In genomic region chr4:117908834-117909453, GRCm38 (mm10) we compare ENCODE assay signal across 12 mouse cellular contexts. TPM values are rescaled to one million over a fixed set of nuclear protein-coding genes. Genes with fewer than 3 reads are reported as not detected.
DNase-seq lines count a peak whose midpoint lies in the region; ATAC-seq and TF ChIP-seq lines count a peak whose summit lies in the region.
"Had no signal": no experiment of that assay in that cellular context is flagged by ENCODE, and none has a peak within 500 bp of the region (broad histone marks: within the 10 kb centered on the region; RNA-seq: fewer than 3 reads in every experiment).

No protein-coding gene starts in this region.

- TF ChIP-seq CTCF in gastrocnemius, adult 2 months (IDR thresholded peaks at IDR 0.05), result no peak

- H3K4me1 ChIP-seq in hindbrain, embryonic 14.5 days (replicated peaks; ENCODE audit: control insufficient read depth, insufficient read depth, low read length), result peaks cover 49% of the 10 kb centered on the region
- H3K4me1 ChIP-seq in neural tube, embryonic 13.5 days (replicated peaks), result peaks cover 65% of the 10 kb centered on the region
- peaks cover 33% of the 10 kb centered on the region for H3K4me1 ChIP-seq in heart, embryonic 10.5 days

- H3K9ac ChIP-seq in hindbrain, embryonic 14.5 days, result peak overlapping the region; percentile 38
- peak overlapping the region; percentile 60 for H3K9ac ChIP-seq in neural tube, embryonic 13.5 days
- H3K9ac ChIP-seq: liver, embryonic 14.5 days; stomach, embryonic 15.5 days had no signal

- ATAC-seq in hindbrain, embryonic 14.5 days (ENCODE audit: low FRiP score), result peak; percentile 77
- peak; percentile 86 for ATAC-seq in neural tube, embryonic 13.5 days (ENCODE audit: low read depth)
- ATAC-seq: Patski had no signal

- H3K36me3 ChIP-seq in hindbrain, embryonic 14.5 days (replicated peaks; ENCODE audit: control insufficient read depth, insufficient read depth), result peaks cover 51% of the 10 kb centered on the region
- peaks cover 46% of the 10 kb centered on the region for H3K36me3 ChIP-seq in neural tube, embryonic 13.5 days
- H3K36me3 ChIP-seq in heart, embryonic 10.5 days, result peaks cover 66% of the 10 kb centered on the region

- 47% methylated on average over 8 of the region's 8 CpGs for WGBS in hindbrain, embryonic 14.5 days
- 50% methylated on average over 8 of the region's 8 CpGs for WGBS in neural tube, embryonic 13.5 days
- 81% methylated on average over 8 of the region's 8 CpGs for WGBS in heart, embryonic 10.5 days

- H3K4me3 ChIP-seq in gastrocnemius, adult 2 months, result peak overlapping the region; percentile 95
- H3K4me3 ChIP-seq in hindbrain, embryonic 14.5 days (replicated peaks; ENCODE audit: low read length), result peak overlapping the region; percentile 13
- peak overlapping the region; percentile 24 for H3K4me3 ChIP-seq in neural tube, embryonic 13.5 days
- H3K4me3 ChIP-seq in heart, embryonic 10.5 days, result no peak overlapping the region
- H3K4me3 ChIP-seq: stomach, embryonic 15.5 days had no signal

- no peaks in the 10 kb centered on the region for H3K27me3 ChIP-seq in hindbrain, embryonic 14.5 days (ENCODE audit: control insufficient read depth, insufficient read depth, low read length)
- no peaks in the 10 kb centered on the region for H3K27me3 ChIP-seq in neural tube, embryonic 13.5 days
- no peaks in the 10 kb centered on the region for H3K27me3 ChIP-seq in heart, embryonic 10.5 days (ENCODE audit: insufficient read depth, poor library complexity, severe bottlenecking)
- H3K27me3 ChIP-seq: Patski; stomach, embryonic 15.5 days had no signal

- H3K9me3 ChIP-seq in hindbrain, embryonic 14.5 days (ENCODE audit: control insufficient read depth, low read length), result no peaks in the 10 kb centered on the region
- H3K9me3 ChIP-seq in neural tube, embryonic 13.5 days, result no peaks in the 10 kb centered on the region
- no peaks in the 10 kb centered on the region for H3K9me3 ChIP-seq in heart, embryonic 10.5 days
- H3K9me3 ChIP-seq: stomach, embryonic 15.5 days had no signal

- peak overlapping the region; percentile 52 for H3K4me2 ChIP-seq in hindbrain, embryonic 14.5 days (replicated peaks)
- H3K4me2 ChIP-seq in neural tube, embryonic 13.5 days, result peak overlapping the region; percentile 56
- H3K4me2 ChIP-seq: stomach, embryonic 15.5 days had no signal

- intact Hi-C loops in gastrocnemius, adult 2 months (cut with DNase I), result no loop called here

- DNase-seq in gastrocnemius, adult 2 months, result peak; percentile 43
- no peak for DNase-seq in gastrocnemius, postnatal 4 days (ENCODE audit: low spot score in 2 of 2)
- peak; percentile 45 for DNase-seq in embryo, embryonic 11 days
- DNase-seq in hindbrain, embryonic 14.5 days (ENCODE audit: low spot score), result peak; percentile 50
- no peak for DNase-seq in liver
- DNase-seq in heart, embryonic 10.5 days (ENCODE audit: low spot score), result no peak
- no peak for DNase-seq in thymus, adult 18-20 months

- peak overlapping the region; percentile 98 for H3K27ac ChIP-seq in gastrocnemius, adult 2 months
- peak overlapping the region; percentile 78 for H3K27ac ChIP-seq in hindbrain, embryonic 14.5 days
- peak overlapping the region; percentile 89 for H3K27ac ChIP-seq in neural tube, embryonic 13.5 days (replicated peaks)
- no peak overlapping the region for H3K27ac ChIP-seq in heart, embryonic 10.5 days
- H3K27ac ChIP-seq: liver, embryonic 14.5 days; stomach, embryonic 15.5 days had no signal

RNA-seq across cellular contexts. Expression of gene Ipo13, which starts 5.9 kb away (rescaled TPM):
- total RNA-seq in gastrocnemius, adult 2 months (2021), result 100 to 1,000 TPM; 267 to 281 TPM
- 100 to 1,000 TPM; 124 to 135 TPM for total RNA-seq in gastrocnemius, postnatal 4 days (2021)
- 55.1 and 56.5 TPM in 2 replicates for polyA plus RNA-seq in hindbrain, embryonic 14.5 days (2014; fragmentation: Nextera tagmentation; extraction: Ambion mirVana)
- polyA plus RNA-seq in neural tube, embryonic 13.5 days (2015; fragmentation: Nextera tagmentation; extraction: Ambion mirVana), result 64.9 and 65.3 TPM in 2 replicates
- polyA plus RNA-seq in heart, embryonic 10.5 days (2016; fragmentation: Nextera tagmentation; extraction: Ambion mirVana), result 45.9 and 57.1 TPM in 2 replicates

RNA-seq across cellular contexts. Expression of gene Dph2, which starts 17.1 kb away (rescaled TPM):
- 1 to 10 TPM; 2.4 to 3.2 TPM for total RNA-seq in gastrocnemius, adult 2 months (2021)
- 1 to 10 TPM; 4.6 to 5.3 TPM for total RNA-seq in gastrocnemius, postnatal 4 days (2021)
- 22.9 and 25.1 TPM in 2 replicates for polyA plus RNA-seq in hindbrain, embryonic 14.5 days (2014; fragmentation: Nextera tagmentation; extraction: Ambion mirVana)
- 21.3 and 22.0 TPM in 2 replicates for polyA plus RNA-seq in neural tube, embryonic 13.5 days (2015; fragmentation: Nextera tagmentation; extraction: Ambion mirVana)
- polyA plus RNA-seq in heart, embryonic 10.5 days (2016; fragmentation: Nextera tagmentation; extraction: Ambion mirVana), result 17.5 and 19.6 TPM in 2 replicates

RNA-seq across cellular contexts. Expression of gene Artn, which starts 20.6 kb away (rescaled TPM):
- under 1 TPM; 0.25 to 0.46 TPM for total RNA-seq in gastrocnemius, adult 2 months (2021)
- 1 to 10 TPM; 1.4 to 2.0 TPM for total RNA-seq in gastrocnemius, postnatal 4 days (2021)
- polyA plus RNA-seq in hindbrain, embryonic 14.5 days (2014; fragmentation: Nextera tagmentation; extraction: Ambion mirVana), result 0.95 and 0.96 TPM in 2 replicates
- 1.0 and 1.5 TPM in 2 replicates for polyA plus RNA-seq in neural tube, embryonic 13.5 days (2015; fragmentation: Nextera tagmentation; extraction: Ambion mirVana)
- 0.85 and 1.3 TPM in 2 replicates for polyA plus RNA-seq in heart, embryonic 10.5 days (2016; fragmentation: Nextera tagmentation; extraction: Ambion mirVana)
- total RNA-seq: megakaryocyte progenitor cell, adult 5-6 weeks had no signal
- polyA plus RNA-seq: Patski had no signal

RNA-seq across cellular contexts. Expression of gene Atp6v0b, which starts 21.8 kb away (rescaled TPM):
- total RNA-seq in gastrocnemius, adult 2 months (2021), result 10 to 100 TPM; 81.4 to 83.9 TPM
- 10 to 100 TPM; 67.0 to 70.8 TPM for total RNA-seq in gastrocnemius, postnatal 4 days (2021)
- polyA plus RNA-seq in hindbrain, embryonic 14.5 days (2014; fragmentation: Nextera tagmentation; extraction: Ambion mirVana), result 589 and 599 TPM in 2 replicates
- polyA plus RNA-seq in neural tube, embryonic 13.5 days (2015; fragmentation: Nextera tagmentation; extraction: Ambion mirVana), result 442 and 475 TPM in 2 replicates
- polyA plus RNA-seq in heart, embryonic 10.5 days (2016; fragmentation: Nextera tagmentation; extraction: Ambion mirVana), result 208 and 209 TPM in 2 replicates

RNA-seq across cellular contexts. Expression of gene B4galt2, which starts 25.7 kb away (rescaled TPM):
- 1 to 10 TPM; 1.4 to 2.2 TPM for total RNA-seq in gastrocnemius, adult 2 months (2021)
- total RNA-seq in gastrocnemius, postnatal 4 days (2021), result 10 to 100 TPM; 25.7 to 27.4 TPM
- polyA plus RNA-seq in hindbrain, embryonic 14.5 days (2014; fragmentation: Nextera tagmentation; extraction: Ambion mirVana), result 78.0 and 81.4 TPM in 2 replicates
- 43.7 and 45.5 TPM in 2 replicates for polyA plus RNA-seq in neural tube, embryonic 13.5 days (2015; fragmentation: Nextera tagmentation; extraction: Ambion mirVana)
- polyA plus RNA-seq in heart, embryonic 10.5 days (2016; fragmentation: Nextera tagmentation; extraction: Ambion mirVana), result 14.2 and 17.7 TPM in 2 replicates

Comparison
In these comparisons a context has a peak if more than half of its experiments do, and no peak if none do; other contexts are left out.
1. DNase-seq: peak in gastrocnemius, adult 2 months (single experiment), embryo, embryonic 11 days (single experiment) and hindbrain, embryonic 14.5 days (single experiment); none in gastrocnemius, postnatal 4 days (0 of 2), liver (single experiment), heart, embryonic 10.5 days (single experiment) and thymus, adult 18-20 months (0 of 2).